Mouse (Mus musculus) lung, embryonic 15.5 days (tissue): ENCODE results near the gene Ankrd12. TPM values are rescaled to one million over a fixed set of nuclear protein-coding genes. Genes with fewer than 3 reads are reported as not detected.
"Not testable (repeated sequence)": the region's sequence is repeated elsewhere in the genome, so short reads cannot be mapped to it uniquely, and the experiment has no call there.

Experiments used
- ATAC-seq: fragments of 200-750 bp; cut with Nextera tagmentation; 2 replicates; pipeline ENCODE4 v1.8.0; 2017; ENCODE audit warnings: moderate number of reproducible peaks, borderline replicate concordance; ENCODE audit not compliant: low FRiP score, low TSS enrichment; ENCODE audit errors: extremely low read depth
- H3K27ac ChIP-seq: fragments of 300-500 bp; sonication (generic); 2 replicates; pipeline ENCODE4 v1.5.1; 2015; ENCODE audit warnings: moderate library complexity, mild to moderate bottlenecking, inconsistent platforms
- H3K27me3 ChIP-seq: fragments of 300-500 bp; sonication (generic); 2 replicates; pipeline ENCODE4 v1.6.1; 2015; ENCODE audit warnings: inconsistent platforms
- H3K36me3 ChIP-seq: fragments of 300-500 bp; sonication (generic); 2 replicates; pipeline ENCODE4 v1.6.1; 2015; ENCODE audit warnings: inconsistent platforms
- H3K4me1 ChIP-seq: fragments of 300-500 bp; sonication (generic); 2 replicates; pipeline ENCODE4 v1.6.1; 2015; ENCODE audit warnings: inconsistent platforms
- H3K4me2 ChIP-seq: fragments of 300-500 bp; sonication (generic); 2 replicates; pipeline ENCODE4 v1.6.1; 2015; ENCODE audit warnings: inconsistent platforms, mild to moderate bottlenecking, moderate library complexity
- H3K4me3 ChIP-seq: fragments of 300-500 bp; sonication (generic); 2 replicates; pipeline ENCODE4 v1.5.1; 2015; ENCODE audit warnings: mild to moderate bottlenecking, inconsistent platforms
- H3K9ac ChIP-seq: fragments of 300-500 bp; sonication (generic); 2 replicates; pipeline ENCODE4 v1.6.1; 2015; ENCODE audit warnings: inconsistent platforms
- H3K9me3 ChIP-seq: fragments of 300-500 bp; sonication (generic); 2 replicates; pipeline ENCODE4 v1.6.1; 2016; ENCODE audit warnings: inconsistent platforms
- WGBS: fragments of 180-500 bp; shearing (Covaris S2); methylation state at CpG from one replicate; pipeline ENCODE4 v1.1.7; 2015; 5-methylcytosine and 5-hydroxymethylcytosine counted together
- polyA plus RNA-seq: library from polyadenylated mRNA; unstranded; fragments of >200 nt; fragmentation: Nextera tagmentation; extraction: Ambion mirVana; gene quantifications from 2 replicates; pipeline ENCODE4 v1.2.1, GENCODE M21; 2015

Gene Ankrd12
- polyA plus RNA-seq, 1 experiment from 2014 or later, result 18.5 TPM

- ATAC-seq, result no peak
Measured at GRCm38 (mm10) chr17:66041020-66041419, 35.9 kb downstream of the Ankrd12 start.

GRCm38 (mm10) chr17:66033239-66033638 lies 43.6 kb downstream of the Ankrd12 start:
- Histone ChIP-seq H3K9me3 (no peaks in the 10 kb centered on the region), H3K4me1 (no peaks in the 10 kb centered on the region), H3K9ac (no peak overlapping the region), H3K27me3 (no peaks in the 10 kb centered on the region), H3K4me3 (no peak overlapping the region), H3K36me3 (no peaks in the 10 kb centered on the region), H3K4me2 (no peak overlapping the region), H3K27ac (no peak overlapping the region)
- 89% methylated on average over 5 of the region's 5 CpGs for WGBS
- no peak for ATAC-seq

More at GRCm38 (mm10) chr17:66041020-66041419, 35.9 kb downstream of the Ankrd12 start:
- Histone ChIP-seq H3K27me3 (no peaks in the 10 kb centered on the region), H3K36me3 (no peaks in the 10 kb centered on the region), H3K4me3 (no peak overlapping the region), H3K9ac (no peak overlapping the region), H3K27ac (no peak overlapping the region), H3K4me1 (peaks cover 4% of the 10 kb centered on the region; the same call in 1 of the 2 replicates), H3K4me2 (no peak overlapping the region), H3K9me3 (no peaks in the 10 kb centered on the region)
- WGBS, result 46% methylated on average over 5 of the region's 5 CpGs

GRCm38 (mm10) chr17:66031991-66032390 lies 44.9 kb downstream of the Ankrd12 start:
- Histone ChIP-seq H3K4me1 (no peaks in the 10 kb centered on the region), H3K27ac (no peak overlapping the region), H3K4me2 (no peak overlapping the region), H3K9ac (no peak overlapping the region), H3K9me3 (no peaks in the 10 kb centered on the region), H3K4me3 (no peak overlapping the region), H3K36me3 (peaks cover 5% of the 10 kb centered on the region), H3K27me3 (no peaks in the 10 kb centered on the region)
- ATAC-seq, result no peak
- WGBS, result 84% methylated on average over 5 of the region's 5 CpGs

DNA sequence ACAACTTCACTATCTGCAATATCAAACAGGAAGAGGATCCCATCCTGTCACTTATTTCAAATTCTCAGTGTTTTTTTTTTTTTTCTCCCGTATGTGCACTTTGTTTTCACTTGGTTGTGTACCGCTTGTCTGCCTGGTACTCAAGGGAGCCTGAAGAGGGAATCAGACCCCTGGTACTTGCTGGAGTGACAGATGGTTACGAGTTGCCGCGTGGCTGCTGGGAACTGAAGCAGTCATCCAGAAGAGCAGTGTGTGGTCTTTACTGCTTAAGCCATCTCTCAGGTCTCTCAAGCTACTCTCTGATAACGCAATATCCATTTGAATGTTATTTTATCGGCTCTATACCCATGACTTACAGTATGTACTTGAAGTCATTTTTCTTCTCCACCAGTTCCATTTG lies 52.7 kb downstream of the Ankrd12 start:
- Histone ChIP-seq H3K9ac (no peak overlapping the region), H3K27ac (no peak overlapping the region), H3K27me3 (no peaks in the 10 kb centered on the region), H3K4me3 (no peak overlapping the region), H3K4me1 (no peaks in the 10 kb centered on the region), H3K36me3 (peaks cover 13% of the 10 kb centered on the region), H3K9me3 (no peaks in the 10 kb centered on the region), H3K4me2 (no peak overlapping the region)
- ATAC-seq, result no peak
- 92% methylated on average over 7 of the region's 7 CpGs for WGBS

GRCm38 (mm10) chr17:66011790-66012189 lies 65.1 kb downstream of the Ankrd12 start:
- no peaks in the 10 kb centered on the region for H3K27me3 ChIP-seq
- H3K4me3 ChIP-seq, result no peak overlapping the region
- H3K9me3 ChIP-seq, result no peaks in the 10 kb centered on the region
- 67% methylated on average over 2 of the region's 2 CpGs for WGBS
- ATAC-seq, result no peak
- no peak overlapping the region for H3K9ac ChIP-seq
- no peaks in the 10 kb centered on the region for H3K4me1 ChIP-seq
- no peak overlapping the region for H3K27ac ChIP-seq
- no peaks in the 10 kb centered on the region for H3K36me3 ChIP-seq
- no peak overlapping the region for H3K4me2 ChIP-seq

DNA sequence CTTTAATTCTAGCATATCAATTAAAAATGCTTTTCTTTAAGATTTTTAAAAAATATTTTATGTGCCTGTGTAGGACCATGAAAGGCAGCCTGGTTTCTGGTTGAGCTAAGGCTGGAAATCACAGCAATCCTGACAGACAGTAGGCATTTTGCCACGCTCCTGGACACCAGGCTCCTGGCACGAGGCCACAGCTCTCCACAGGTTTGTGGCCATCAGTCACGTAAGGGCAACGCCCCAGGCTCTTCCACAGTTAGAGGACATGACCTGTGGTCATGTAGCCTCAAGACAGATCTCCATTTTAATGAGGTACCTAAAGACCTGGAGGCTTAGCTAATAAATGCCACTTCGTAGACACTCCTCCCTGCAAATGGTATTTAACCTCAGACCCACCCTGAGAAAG lies 69.0 kb downstream of the Ankrd12 start:
- Histone ChIP-seq H3K9ac (no peak overlapping the region), H3K4me3 (no peak overlapping the region), H3K36me3 (no peaks in the 10 kb centered on the region), H3K9me3 (no peaks in the 10 kb centered on the region), H3K27ac (no peak overlapping the region), H3K4me1 (no peaks in the 10 kb centered on the region), H3K27me3 (no peaks in the 10 kb centered on the region), H3K4me2 (no peak overlapping the region)
- ATAC-seq, result no peak
- 76% methylated on average over 5 of the region's 5 CpGs for WGBS

DNA sequence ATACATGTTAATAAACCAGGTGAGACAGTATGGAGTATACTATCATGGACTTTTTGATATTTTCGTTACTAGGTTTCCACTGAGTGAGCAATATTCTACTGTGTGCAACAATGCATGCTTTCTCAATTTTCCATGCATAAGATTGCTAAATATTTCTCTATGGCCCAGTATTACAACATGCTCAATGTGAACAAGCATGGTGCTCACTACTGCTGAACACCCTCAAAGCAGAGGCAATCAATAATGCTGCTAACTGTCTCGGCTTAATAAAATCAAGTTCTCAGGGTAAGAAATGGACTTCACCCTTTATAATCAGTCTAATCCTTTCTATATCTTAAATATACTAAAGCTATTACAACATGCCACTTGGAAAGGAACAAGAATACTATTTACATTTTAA lies 69.4 kb downstream of the Ankrd12 start:
- Histone ChIP-seq H3K27ac (no peak overlapping the region), H3K4me2 (no peak overlapping the region), H3K4me1 (no peaks in the 10 kb centered on the region), H3K4me3 (no peak overlapping the region), H3K9me3 (no peaks in the 10 kb centered on the region), H3K9ac (no peak overlapping the region), H3K36me3 (no peaks in the 10 kb centered on the region), H3K27me3 (no peaks in the 10 kb centered on the region)
- WGBS, result 76% methylated on average over 2 of the region's 2 CpGs
- no peak for ATAC-seq

GRCm38 (mm10) chr17:65988151-65988820 lies 88.6 kb downstream of the Ankrd12 start:
- no peak for ATAC-seq
- H3K4me1 ChIP-seq, result no peaks in the 10 kb centered on the region
- WGBS, result 80% methylated on average over 3 of the region's 3 CpGs
- H3K27me3 ChIP-seq, result no peaks in the 10 kb centered on the region
- no peak overlapping the region for H3K9ac ChIP-seq
- H3K9me3 ChIP-seq, result no peaks in the 10 kb centered on the region
- H3K36me3 ChIP-seq, result no peaks in the 10 kb centered on the region
- H3K4me2 ChIP-seq, result no peak overlapping the region
- no peak overlapping the region for H3K4me3 ChIP-seq
- no peak overlapping the region for H3K27ac ChIP-seq

DNA sequence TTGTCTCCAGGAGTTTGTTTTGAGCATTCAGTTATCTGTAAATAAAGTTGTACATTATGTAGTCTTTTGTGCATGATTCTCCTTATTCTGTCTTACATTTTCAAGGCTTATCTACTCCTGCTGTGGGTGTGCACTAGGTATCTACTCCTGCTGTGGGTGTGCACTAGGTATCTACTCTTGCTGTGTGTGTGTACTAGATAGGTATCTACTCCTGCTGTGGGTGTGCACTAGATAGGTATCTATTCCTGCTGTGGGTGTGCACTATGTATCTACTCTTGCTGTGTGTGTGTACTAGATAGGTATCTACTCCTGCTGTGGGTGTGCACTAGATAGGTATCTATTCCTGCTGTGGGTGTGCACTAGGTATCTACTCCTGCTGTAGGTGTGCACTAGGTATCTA lies 100.2 kb downstream of the Ankrd12 start:
- not testable (repeated sequence) for ATAC-seq, H3K9ac ChIP-seq, H3K4me2 ChIP-seq, H3K27ac ChIP-seq, H3K36me3 ChIP-seq, H3K9me3 ChIP-seq, H3K4me3 ChIP-seq, H3K4me1 ChIP-seq, H3K27me3 ChIP-seq

DNA sequence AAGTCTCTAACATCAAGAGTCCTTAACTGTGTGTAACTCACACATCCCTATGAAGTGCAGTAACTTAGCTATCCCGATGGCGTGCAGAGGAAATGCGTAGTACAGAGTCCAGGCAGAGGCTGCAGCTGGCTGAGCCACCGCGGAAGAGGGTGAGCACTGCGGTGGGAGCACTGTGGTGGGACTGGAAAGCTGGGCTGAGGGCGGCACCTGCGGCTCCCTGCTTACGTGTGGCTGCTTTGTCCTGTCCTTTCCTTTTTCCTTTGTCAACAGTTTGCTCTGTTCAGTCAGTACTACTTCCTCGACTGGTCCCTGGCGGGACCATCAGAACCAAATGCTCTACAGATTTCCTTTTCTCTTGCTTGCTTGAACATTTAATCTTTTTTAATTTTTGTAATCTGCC lies 109.1 kb downstream of the Ankrd12 start:
- 53% methylated on average over 11 of the region's 11 CpGs for WGBS

DNA sequence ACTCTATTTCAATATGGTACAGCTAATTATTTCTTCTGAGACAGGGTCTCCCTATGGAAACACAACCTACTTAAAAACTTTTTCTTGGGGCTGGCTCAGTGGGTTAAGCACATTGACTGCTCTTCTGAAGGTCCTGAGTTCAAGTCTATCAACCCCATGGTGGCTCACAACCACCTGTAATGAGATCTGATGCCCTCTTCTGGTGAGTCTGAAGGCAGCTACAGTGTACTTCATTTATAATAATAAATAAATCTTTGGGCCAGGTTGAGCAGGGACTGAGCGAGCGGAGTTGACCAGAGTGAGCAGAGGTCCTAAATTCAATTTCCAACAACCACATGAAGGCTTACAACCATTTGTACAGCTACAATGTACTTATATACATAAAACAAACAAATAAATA lies 114.6 kb downstream of the Ankrd12 start:
- no peaks in the 10 kb centered on the region for H3K9me3 ChIP-seq
- H3K27ac ChIP-seq, result no peak overlapping the region
- 95% methylated on average over 2 of the region's 2 CpGs for WGBS
- H3K4me2 ChIP-seq, result no peak overlapping the region
- H3K4me3 ChIP-seq, result no peak overlapping the region
- H3K27me3 ChIP-seq, result no peaks in the 10 kb centered on the region
- no peak overlapping the region for H3K9ac ChIP-seq
- ATAC-seq, result no peak
- no peaks in the 10 kb centered on the region for H3K36me3 ChIP-seq
- H3K4me1 ChIP-seq, result 0 out of 2 replicates have a peak, but pooled peaks cover 2% of the 10 kb centered on the region

More for the DNA sequence above, 109.1 kb downstream of the Ankrd12 start:
- H3K4me3 ChIP-seq, result no peak overlapping the region
- H3K9me3 ChIP-seq, result no peaks in the 10 kb centered on the region
- H3K4me1 ChIP-seq, result no peaks in the 10 kb centered on the region
- H3K27ac ChIP-seq, result no peak overlapping the region
- H3K9ac ChIP-seq, result no peak overlapping the region
- no peaks in the 10 kb centered on the region for H3K36me3 ChIP-seq
- H3K4me2 ChIP-seq, result no peak overlapping the region
- H3K27me3 ChIP-seq, result no peaks in the 10 kb centered on the region
- no peak for ATAC-seq

DNA sequence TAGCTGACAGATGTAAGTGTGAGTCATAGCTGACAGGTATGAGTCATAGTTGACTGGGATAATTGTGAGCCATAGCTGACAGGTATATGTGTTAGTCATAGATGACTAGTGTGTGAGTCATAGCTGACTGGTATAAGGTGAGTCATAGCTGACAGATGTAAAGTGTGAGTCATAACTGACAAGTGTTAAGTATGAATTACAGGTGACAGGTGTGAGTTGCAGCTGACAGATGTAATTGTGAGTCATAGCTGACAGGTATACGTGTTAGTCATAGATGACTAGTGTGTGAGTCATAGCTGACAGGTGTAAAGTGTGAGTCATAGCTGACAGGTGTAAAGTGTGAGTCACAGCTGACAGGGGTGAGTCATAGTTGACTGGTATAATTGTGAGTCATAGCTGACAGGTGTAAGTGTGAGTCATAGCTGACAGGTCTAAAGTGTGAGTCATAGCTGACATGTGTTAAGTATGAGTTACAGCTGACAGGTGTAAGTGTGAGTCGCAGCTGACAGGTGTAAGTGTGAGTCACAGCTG lies 115.2 kb downstream of the Ankrd12 start:
- 70% methylated on average over 2 of the region's 2 CpGs for WGBS
- Histone ChIP-seq H3K9ac (no peak overlapping the region), H3K4me2 (no peak overlapping the region), H3K9me3 (no peaks in the 10 kb centered on the region), H3K4me3 (no peak overlapping the region), H3K36me3 (no peaks in the 10 kb centered on the region), H3K27ac (no peak overlapping the region), H3K27me3 (no peaks in the 10 kb centered on the region), H3K4me1 (peaks cover 6% of the 10 kb centered on the region)
- no peak for ATAC-seq
